ENCODE assay signal across 8 mouse cellular contexts in genomic region chrX:109190969-109191368, GRCm38 (mm10). TPM values are rescaled to one million over a fixed set of nuclear protein-coding genes. Genes with fewer than 3 reads are reported as not detected.
DNase-seq lines count a peak whose midpoint lies in the region; ATAC-seq and TF ChIP-seq lines count a peak whose summit lies in the region.

No protein-coding gene starts in this region.

- 55% methylated on average over 4 of the region's 4 CpGs for WGBS in lung, embryonic 14.5 days
- 73% methylated on average over 4 of the region's 4 CpGs for WGBS in hindbrain, embryonic 12.5 days
- WGBS in forebrain, postnatal 0 days = 67% methylated on average over 4 of the region's 4 CpGs

- no peaks in the 10 kb centered on the region for H3K4me1 ChIP-seq in lung, embryonic 14.5 days (ENCODE audit: insufficient read depth)
- no peaks in the 10 kb centered on the region for H3K4me1 ChIP-seq in hindbrain, embryonic 12.5 days
- no peaks in the 10 kb centered on the region for H3K4me1 ChIP-seq in forebrain, postnatal 0 days (ENCODE audit: insufficient read depth)

- no peaks in the 10 kb centered on the region for H3K9me3 ChIP-seq in lung, embryonic 14.5 days (ENCODE audit: low read depth, low read length)
- no peaks in the 10 kb centered on the region for H3K9me3 ChIP-seq in hindbrain, embryonic 12.5 days (replicated peaks)
- H3K9me3 ChIP-seq in forebrain, postnatal 0 days (ENCODE audit: low read length) = no peaks in the 10 kb centered on the region

- ATAC-seq in lung, embryonic 14.5 days (ENCODE audit: insufficient read depth) = peak; percentile 62; the same call in 1 of the 2 replicates
- ATAC-seq in hindbrain, embryonic 12.5 days (ENCODE audit: low FRiP score) = no peak
- ATAC-seq in forebrain, postnatal 0 days = no peak

- no peak overlapping the region for H3K4me2 ChIP-seq in lung, embryonic 14.5 days
- H3K4me2 ChIP-seq in hindbrain, embryonic 12.5 days (replicated peaks) = no peak overlapping the region
- no peak overlapping the region for H3K4me2 ChIP-seq in forebrain, postnatal 0 days (ENCODE audit: low read depth)

- peak overlapping the region; percentile 13; the same call in 1 of the 2 replicates for H3K27ac ChIP-seq in lung, embryonic 14.5 days (ENCODE audit: low read depth)
- H3K27ac ChIP-seq in hindbrain, embryonic 12.5 days = no peak overlapping the region
- H3K27ac ChIP-seq in forebrain, postnatal 0 days (ENCODE audit: low read depth, low read length) = no peak overlapping the region

- H3K27me3 ChIP-seq in lung, embryonic 14.5 days (ENCODE audit: insufficient read depth, low read length) = no peaks in the 10 kb centered on the region
- H3K27me3 ChIP-seq in hindbrain, embryonic 12.5 days = no peaks in the 10 kb centered on the region
- H3K27me3 ChIP-seq in forebrain, postnatal 0 days (ENCODE audit: insufficient read depth, low read length) = no peaks in the 10 kb centered on the region

- no peaks in the 10 kb centered on the region for H3K36me3 ChIP-seq in lung, embryonic 14.5 days (ENCODE audit: insufficient read depth)
- H3K36me3 ChIP-seq in hindbrain, embryonic 12.5 days = no peaks in the 10 kb centered on the region
- H3K36me3 ChIP-seq in forebrain, postnatal 0 days (ENCODE audit: insufficient read depth) = no peaks in the 10 kb centered on the region

- no peak for TF ChIP-seq CTCF in lung, embryonic 14.5 days (IDR thresholded peaks at IDR 0.05; ENCODE audit: low read depth)
- TF ChIP-seq CTCF in forebrain, postnatal 0 days (IDR thresholded peaks at IDR 0.05; ENCODE audit: low read depth) = no peak

- H3K4me3 ChIP-seq in lung, embryonic 14.5 days (ENCODE audit: low read depth, low read length) = no peak overlapping the region
- H3K4me3 ChIP-seq in hindbrain, embryonic 12.5 days = no peak overlapping the region
- H3K4me3 ChIP-seq in forebrain, postnatal 0 days (ENCODE audit: low read depth, low read length) = no peak overlapping the region

- DNase-seq in 3T3-L1 (ENCODE audit: low read depth, low spot score) = peak; percentile 47
- DNase-seq in adrenal gland, postnatal 10 days = peak; percentile 14
- peak; percentile 30 to 37 for DNase-seq in heart, postnatal 36 days
- DNase-seq in lung, embryonic 14.5 days = peak; percentile 14
- DNase-seq in thymus, postnatal 14 days = no peak
- no peak for DNase-seq in cerebellum, postnatal 25 days
- DNase-seq in forebrain, postnatal 0 days = no peak

- no peak overlapping the region for H3K9ac ChIP-seq in lung, embryonic 14.5 days
- no peak overlapping the region for H3K9ac ChIP-seq in hindbrain, embryonic 12.5 days
- no peak overlapping the region for H3K9ac ChIP-seq in forebrain, postnatal 0 days

- intact Hi-C loops in heart, postnatal 36 days (cut with DNase I) = loop anchor here (5.0 kb wide), 1 partner anchor 94 kb away; the partner anchor contains the start of gene Sh3bgrl

RNA-seq across cellular contexts. Expression of gene Gm6377, which starts 5.6 kb away (rescaled TPM):
- total RNA-seq in adrenal gland, postnatal 10 days (2021) = under 1 TPM; 0.51 to 0.54 TPM
- under 1 TPM; 0.11 to 0.16 TPM for total RNA-seq in heart, postnatal 36 days (2021)
- polyA plus RNA-seq in lung, embryonic 14.5 days (2014; fragmentation: Nextera tagmentation; extraction: Ambion mirVana) = 0.12 and 0.34 TPM in 2 replicates
- polyA plus RNA-seq in hindbrain, embryonic 12.5 days (2016; fragmentation: Nextera tagmentation; extraction: Ambion mirVana) = 0.40 TPM in 1 of 2 replicates, not detected in the other
- total RNA-seq in forebrain, postnatal 0 days (2014; rRNA removed) = 0.38 TPM in 1 of 2 replicates, not detected in the other
- 0.06 TPM in 2 replicates for polyA plus RNA-seq in forebrain, postnatal 0 days (2015; fragmentation: Nextera tagmentation; extraction: Ambion mirVana)

Comparison
In these comparisons a context has a peak if more than half of its experiments do, and no peak if none do; other contexts are left out.
1. DNase-seq: peak in 3T3-L1 (single experiment), adrenal gland, postnatal 10 days (single experiment), heart, postnatal 36 days (2 of 2) and lung, embryonic 14.5 days (single experiment); none in thymus, postnatal 14 days (single experiment), cerebellum, postnatal 25 days (0 of 2) and forebrain, postnatal 0 days (single experiment).